Mouse (Mus musculus): ENCODE data around the gene Chrnb2. TPM values are rescaled to one million over a fixed set of nuclear protein-coding genes. Genes with fewer than 3 reads are reported as not detected.

Gene Chrnb2
- polyA plus RNA-seq, 1 experiment from 2014 or later = 0.68 TPM

DNA sequence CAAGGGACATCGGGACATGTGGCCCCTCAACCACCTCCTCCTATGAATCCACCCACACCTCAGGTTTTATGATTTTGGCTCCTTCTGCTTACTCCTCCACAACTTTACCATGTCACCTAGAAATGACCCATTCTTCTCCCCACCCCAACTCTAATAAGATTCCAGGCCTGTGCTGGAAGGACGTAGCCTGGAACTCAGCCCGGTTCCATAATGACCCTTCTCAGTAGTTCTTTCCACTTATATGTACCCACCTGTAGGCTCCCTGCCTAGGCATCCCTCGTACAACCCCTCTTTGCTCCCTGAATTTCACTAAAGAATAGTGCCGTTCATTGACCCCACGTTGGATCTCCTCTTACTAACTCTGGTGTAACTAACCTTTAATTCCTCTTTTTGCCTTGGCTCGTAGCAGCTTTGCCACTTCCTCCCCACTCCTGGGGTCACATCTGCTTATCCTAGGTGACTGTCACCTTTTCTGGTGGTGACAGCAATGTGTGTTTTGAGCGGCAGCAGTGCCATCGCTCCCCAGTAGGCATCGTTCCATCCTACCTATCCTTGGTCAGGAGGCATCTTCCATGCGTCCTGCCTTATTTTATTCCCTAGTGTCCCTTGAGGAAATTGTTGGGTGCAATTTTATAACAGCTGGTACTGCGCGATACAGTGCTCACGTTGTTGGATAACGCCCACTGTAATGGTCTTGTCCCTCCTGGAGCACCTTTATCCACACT is 10.0 kb upstream of the Chrnb2 start:
- 30% methylated on average over 15 of the region's 15 CpGs for WGBS
- H3K4me2 ChIP-seq (replicated peaks; ENCODE audit: low read depth) = peak overlapping the region; percentile 77
- H3K36me3 ChIP-seq (ENCODE audit: control insufficient read depth, insufficient read depth, low read length) = peaks cover 21% of the 10 kb centered on the region
- ATAC-seq (ENCODE audit: low FRiP score, low TSS enrichment) = no peak
- H3K27me3 ChIP-seq (ENCODE audit: control insufficient read depth, insufficient read depth, low read length) = no peaks in the 10 kb centered on the region
- no peak for TF ChIP-seq CTCF (IDR thresholded peaks at IDR 0.05; ENCODE audit: low read depth)
- no peak for TF ChIP-seq EP300 (optimal IDR thresholded peaks at IDR 0.05)
- peaks cover 8% of the 10 kb centered on the region; the same call in 1 of the 2 replicates for H3K4me1 ChIP-seq (replicated peaks; ENCODE audit: control insufficient read depth, insufficient read depth)
- no peak for DNase-seq (ENCODE audit: low spot score)
- H3K9ac ChIP-seq (ENCODE audit: low read length) = peak overlapping the region; percentile 100
- peak overlapping the region; percentile 99 for H3K4me3 ChIP-seq (ENCODE audit: low read depth, low read length)
- no peaks in the 10 kb centered on the region for H3K9me3 ChIP-seq (ENCODE audit: control insufficient read depth, low read length)
- peak overlapping the region; percentile 98 for H3K27ac ChIP-seq (replicated peaks)

DNA sequence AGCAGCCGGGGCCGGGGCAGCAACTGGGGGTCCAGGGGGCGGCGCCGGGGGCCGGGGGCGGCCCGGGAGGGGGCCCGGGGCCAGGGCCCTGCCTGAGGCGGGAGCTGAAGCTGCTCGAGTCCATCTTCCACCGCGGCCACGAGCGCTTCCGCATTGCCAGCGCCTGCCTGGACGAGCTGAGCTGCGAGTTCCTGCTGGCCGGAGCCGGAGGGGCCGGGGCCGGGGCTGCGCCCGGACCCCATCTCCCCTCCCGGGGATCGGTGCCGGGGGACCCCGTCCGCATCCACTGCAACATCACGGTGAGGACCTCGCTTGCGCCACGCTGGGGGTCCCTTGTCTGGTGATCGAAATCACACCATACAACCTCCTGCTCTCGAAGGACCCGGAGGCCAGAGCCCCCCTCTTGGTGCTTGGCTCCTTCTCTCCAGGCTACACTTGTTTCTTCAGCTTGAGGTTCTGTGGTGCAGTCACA is 9.3 kb upstream of the Chrnb2 start:
- no peak for TF ChIP-seq CTCF (IDR thresholded peaks at IDR 0.05; ENCODE audit: low read depth)
- TF ChIP-seq EP300 (optimal IDR thresholded peaks at IDR 0.05) = no peak
- WGBS = 0% methylated on average over 30 of the region's 37 CpGs
- peak overlapping the region; percentile 100 for H3K9ac ChIP-seq (ENCODE audit: low read length)
- peak; percentile 64 for DNase-seq (ENCODE audit: low spot score)
- peak; percentile 41 for ATAC-seq (ENCODE audit: low FRiP score, low TSS enrichment)
- no peaks in the 10 kb centered on the region for H3K9me3 ChIP-seq (ENCODE audit: control insufficient read depth, low read length)
- H3K27me3 ChIP-seq (ENCODE audit: control insufficient read depth, insufficient read depth, low read length) = no peaks in the 10 kb centered on the region
- H3K36me3 ChIP-seq (ENCODE audit: control insufficient read depth, insufficient read depth, low read length) = peaks cover 15% of the 10 kb centered on the region
- H3K4me2 ChIP-seq (replicated peaks; ENCODE audit: low read depth) = peak overlapping the region; percentile 77
- H3K4me1 ChIP-seq (replicated peaks; ENCODE audit: control insufficient read depth, insufficient read depth) = peaks cover 8% of the 10 kb centered on the region; the same call in 1 of the 2 replicates
- peak overlapping the region; percentile 98 for H3K27ac ChIP-seq (replicated peaks)
- H3K4me3 ChIP-seq (ENCODE audit: low read depth, low read length) = peak overlapping the region; percentile 99

DNA sequence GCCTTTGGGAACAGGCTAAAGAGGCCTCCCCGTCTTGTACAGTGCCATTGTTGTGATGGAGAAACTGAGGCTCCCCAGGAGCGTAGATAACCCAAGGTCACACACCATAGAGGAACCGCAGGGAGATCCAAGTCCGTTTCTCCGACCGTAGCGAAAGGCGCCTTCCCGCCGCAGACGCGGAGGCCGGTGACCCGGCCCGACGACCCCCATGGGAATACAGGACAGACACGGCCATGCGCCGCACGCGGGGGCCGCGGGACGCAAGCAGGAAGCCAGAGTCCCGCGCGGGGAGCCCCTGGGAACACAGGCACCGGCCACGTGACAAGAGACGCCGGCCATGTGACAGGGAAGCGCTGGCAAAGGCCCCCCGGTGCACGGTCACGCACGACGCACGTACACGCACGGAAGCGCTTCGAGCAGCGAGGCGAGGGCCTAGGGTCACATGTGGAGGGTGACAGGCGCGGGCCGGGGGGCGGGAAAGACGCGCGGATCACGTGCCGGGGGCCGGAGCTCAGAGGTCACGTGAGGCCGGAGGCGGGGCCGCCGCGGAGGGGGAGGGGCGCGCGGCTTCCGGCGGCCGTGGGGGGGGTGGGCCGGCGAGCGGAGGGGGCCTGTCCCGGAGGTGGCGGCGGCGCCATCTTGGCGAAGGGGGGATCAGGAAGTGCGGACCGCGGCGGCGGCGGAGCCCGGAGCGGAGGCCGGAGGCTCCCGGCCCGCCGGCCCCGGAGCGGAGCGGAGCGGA is 8.7 kb upstream of the Chrnb2 start, which contains the start of gene Ube2q1:
Gene Ube2q1 (plus strand): TSS at position 649 of the 742 bp plus-strand sequence.
- H3K36me3 ChIP-seq (ENCODE audit: control insufficient read depth, insufficient read depth, low read length) = peaks cover 11% of the 10 kb centered on the region; the same call in 1 of the 2 replicates
- peak within 1 kb of the TSS; percentile 100 for H3K9ac ChIP-seq (ENCODE audit: low read length)
- H3K4me1 ChIP-seq (replicated peaks; ENCODE audit: control insufficient read depth, insufficient read depth) = peaks cover 8% of the 10 kb centered on the region; the same call in 1 of the 2 replicates
- peak within 1 kb of the TSS; percentile 98 for H3K27ac ChIP-seq (replicated peaks)
- H3K9me3 ChIP-seq (ENCODE audit: control insufficient read depth, low read length) = no peaks in the 10 kb centered on the region
- no peak for TF ChIP-seq CTCF (IDR thresholded peaks at IDR 0.05; ENCODE audit: low read depth)
- TF ChIP-seq EP300 (optimal IDR thresholded peaks at IDR 0.05) = peak; percentile 62
- no peaks in the 10 kb centered on the region for H3K27me3 ChIP-seq (ENCODE audit: control insufficient read depth, insufficient read depth, low read length)
- H3K4me2 ChIP-seq (replicated peaks; ENCODE audit: low read depth) = peak within 1 kb of the TSS; percentile 77
- peak within 1 kb of the TSS; percentile 99 for H3K4me3 ChIP-seq (ENCODE audit: low read depth, low read length)
- DNase-seq (ENCODE audit: low spot score) = peak; percentile 97
- WGBS = under 1% methylated on average over 71 of the region's 90 CpGs
- ATAC-seq (ENCODE audit: low FRiP score, low TSS enrichment) = peak; percentile 95

DNA sequence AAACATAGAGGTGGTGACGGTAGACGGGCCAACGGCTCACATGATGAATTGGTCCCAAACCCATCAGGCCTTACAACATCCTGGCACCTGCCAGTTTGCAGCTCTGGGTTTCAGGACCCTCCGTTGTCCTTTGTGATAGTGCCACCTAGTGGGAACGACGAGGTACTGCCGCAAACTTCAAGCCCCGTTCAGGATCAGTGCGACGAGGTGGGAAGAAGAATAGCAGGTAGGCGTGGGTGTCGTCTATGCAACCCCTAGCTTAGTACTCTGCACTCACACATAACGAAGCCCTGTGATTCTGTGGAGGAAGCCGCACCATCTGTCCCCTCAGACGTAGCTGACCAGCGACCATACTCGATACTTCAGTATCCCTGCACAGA is 8.1 kb upstream of the Chrnb2 start:
- Histone ChIP-seq H3K4me1 (replicated peaks; ENCODE audit: control insufficient read depth, insufficient read depth) (peaks cover 8% of the 10 kb centered on the region; the same call in 1 of the 2 replicates), H3K27me3 (ENCODE audit: control insufficient read depth, insufficient read depth, low read length) (no peaks in the 10 kb centered on the region), H3K4me2 (replicated peaks; ENCODE audit: low read depth) (peak overlapping the region; percentile 77), H3K27ac (replicated peaks) (peak overlapping the region; percentile 98), H3K4me3 (ENCODE audit: low read depth, low read length) (peak overlapping the region; percentile 99), H3K36me3 (ENCODE audit: control insufficient read depth, insufficient read depth, low read length) (peaks cover 8% of the 10 kb centered on the region; the same call in 1 of the 2 replicates), H3K9ac (ENCODE audit: low read length) (peak overlapping the region; percentile 100), H3K9me3 (ENCODE audit: control insufficient read depth, low read length) (no peaks in the 10 kb centered on the region)
- WGBS = under 1% methylated on average over 17 of the region's 17 CpGs
- TF ChIP-seq EP300 (optimal IDR thresholded peaks at IDR 0.05) (no peak), CTCF (IDR thresholded peaks at IDR 0.05; ENCODE audit: low read depth) (peak; percentile 98)
- peak; percentile 64 for ATAC-seq (ENCODE audit: low FRiP score, low TSS enrichment)
- DNase-seq (ENCODE audit: low spot score) = peak; percentile 81

DNA sequence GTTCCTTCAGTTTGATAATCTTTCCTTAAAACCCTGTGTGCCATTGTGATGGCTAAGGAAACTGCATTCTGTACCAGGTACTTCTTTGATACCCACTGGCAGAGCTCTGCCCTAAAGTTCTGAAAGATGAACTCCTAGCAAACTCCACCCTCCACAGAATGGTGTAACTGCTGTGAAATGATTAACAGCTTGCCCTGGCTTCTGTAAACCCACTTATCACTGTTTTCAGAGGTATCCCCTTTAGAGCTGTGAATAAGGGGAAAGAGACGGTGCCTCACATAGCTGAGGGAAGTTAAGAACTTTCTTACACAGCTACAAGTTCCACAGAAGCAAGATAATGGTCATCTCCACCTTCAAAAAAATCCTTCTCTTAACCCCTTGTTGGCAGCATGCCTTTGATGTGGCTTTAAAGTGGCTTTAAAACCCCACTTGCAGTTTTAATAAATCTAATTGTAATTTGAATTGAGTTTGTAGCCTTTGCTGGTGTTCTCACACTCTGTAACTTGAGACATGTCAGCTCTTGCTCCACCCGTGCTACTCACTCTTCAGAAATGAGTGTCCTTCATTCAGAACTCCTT is 6.1 kb upstream of the Chrnb2 start:
- Histone ChIP-seq H3K4me2 (replicated peaks; ENCODE audit: low read depth) (no peak overlapping the region), H3K36me3 (ENCODE audit: control insufficient read depth, insufficient read depth, low read length) (no peaks in the 10 kb centered on the region)
- 29% methylated on average over 2 of the region's 2 CpGs for WGBS

More for the DNA sequence above, 6.1 kb upstream of the Chrnb2 start:
- Histone ChIP-seq H3K27ac (replicated peaks) (no peak overlapping the region), H3K9me3 (ENCODE audit: control insufficient read depth, low read length) (no peaks in the 10 kb centered on the region), H3K4me3 (ENCODE audit: low read depth, low read length) (no peak overlapping the region), H3K4me1 (replicated peaks; ENCODE audit: control insufficient read depth, insufficient read depth) (peaks cover 8% of the 10 kb centered on the region; the same call in 1 of the 2 replicates), H3K9ac (ENCODE audit: low read length) (no peak overlapping the region), H3K27me3 (ENCODE audit: control insufficient read depth, insufficient read depth, low read length) (no peaks in the 10 kb centered on the region)
- ATAC-seq (ENCODE audit: low FRiP score, low TSS enrichment) (no peak), DNase-seq (ENCODE audit: low spot score) (no peak)
- TF ChIP-seq EP300 (optimal IDR thresholded peaks at IDR 0.05) (no peak), CTCF (IDR thresholded peaks at IDR 0.05; ENCODE audit: low read depth) (no peak)
